Mouse (Mus musculus) brain, embryonic 14.5 days (tissue): ENCODE data around the gene Cebpz.

ENCODE experiments used
- CTCF ChIP-seq: fragments of 200-500 bp; IDR thresholded peaks from 2 replicates; pipeline ENCODE4 v1.5.1; 2012; ENCODE audit warnings: inconsistent platforms, mild to moderate bottlenecking, moderate library complexity, borderline replicate concordance; ENCODE audit not compliant: insufficient read depth, insufficient read length; ENCODE audit errors: extremely low read depth
- POLR2A ChIP-seq: fragments of 200-500 bp; IDR thresholded peaks from 2 replicates; pipeline ENCODE4 v1.6.1; 2012; ENCODE audit warnings: mild to moderate bottlenecking, inconsistent platforms, borderline replicate concordance; ENCODE audit not compliant: poor library complexity, insufficient read depth, insufficient read length, severe bottlenecking; ENCODE audit errors: extremely low read depth

DNA sequence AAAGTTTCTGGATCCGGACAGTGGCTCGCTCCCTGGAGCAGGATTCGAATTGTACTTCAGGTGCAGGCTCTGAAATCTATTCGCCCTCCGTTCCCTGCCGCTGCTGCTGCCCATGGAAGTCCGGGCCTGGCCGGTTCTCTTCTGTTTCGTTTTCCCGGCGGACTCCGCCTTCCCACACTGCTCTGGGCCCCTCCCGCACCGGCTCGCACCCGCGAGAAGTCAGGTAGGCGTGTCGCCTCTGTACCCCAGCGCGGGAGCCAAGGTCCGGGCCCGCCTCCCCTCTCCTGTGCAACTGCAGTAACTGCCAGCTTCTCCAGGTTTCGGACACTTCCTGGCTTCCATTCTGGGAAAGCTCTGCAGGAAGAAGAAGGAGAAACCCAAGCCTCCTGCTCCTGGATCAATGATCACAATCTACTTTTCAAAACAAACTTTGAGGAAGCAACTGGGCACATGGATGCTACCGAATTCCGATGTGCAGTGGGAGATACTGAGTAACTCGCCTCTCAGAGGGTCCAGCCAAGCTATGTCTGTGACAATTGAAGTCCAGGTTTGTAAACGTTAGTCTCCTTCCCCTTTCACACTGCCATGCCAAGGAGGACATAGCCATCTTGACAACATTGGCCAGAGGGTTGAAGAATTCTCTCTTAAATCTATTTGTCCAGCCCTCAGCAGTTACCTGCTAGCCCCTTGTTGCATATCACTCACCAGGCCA lies 54.3 kb downstream of the Cebpz start, which contains the start of gene Eif2ak2:
- TF ChIP-seq POLR2A (no peak), CTCF (no peak)
